Mouse (Mus musculus) layer of hippocampus, postnatal 10 days (tissue): ENCODE measurements around the gene Osbpl8. TPM values are rescaled to one million over a fixed set of nuclear protein-coding genes. Genes with fewer than 3 reads are reported as not detected.
"Not testable (repeated sequence)": the region's sequence is repeated elsewhere in the genome, so short reads cannot be mapped to it uniquely, and the experiment has no call there.

Source experiments
- DNase-seq, 2 experiments: peaks; one replicate each; pipeline ENCODE4 v3.0.0; 2021; ENCODE audit warnings: low spot score in 2 of 2
- long read RNA-seq: library from polyadenylated mRNA; stranded (forward); transcript quantifications from one replicate; pipeline ENCODE4 v2.0.0, GENCODE M21; 2023
- total RNA-seq, 2 experiments: library from RNA; stranded (reverse); gene quantifications; 2 replicates each; pipeline ENCODE4 v1.2.3; 2021

The Osbpl8 gene
- total RNA-seq = 10 to 100 TPM; 59.7 to 62.5 TPM
- long read RNA-seq, full-length matches to known transcripts = 8 of 10 reads
- long read RNA-seq, partial matches to known transcripts = 0 of 10 reads
- long read RNA-seq, other reads (novel, unspliced or antisense) = 2 of 10 reads

DNA sequence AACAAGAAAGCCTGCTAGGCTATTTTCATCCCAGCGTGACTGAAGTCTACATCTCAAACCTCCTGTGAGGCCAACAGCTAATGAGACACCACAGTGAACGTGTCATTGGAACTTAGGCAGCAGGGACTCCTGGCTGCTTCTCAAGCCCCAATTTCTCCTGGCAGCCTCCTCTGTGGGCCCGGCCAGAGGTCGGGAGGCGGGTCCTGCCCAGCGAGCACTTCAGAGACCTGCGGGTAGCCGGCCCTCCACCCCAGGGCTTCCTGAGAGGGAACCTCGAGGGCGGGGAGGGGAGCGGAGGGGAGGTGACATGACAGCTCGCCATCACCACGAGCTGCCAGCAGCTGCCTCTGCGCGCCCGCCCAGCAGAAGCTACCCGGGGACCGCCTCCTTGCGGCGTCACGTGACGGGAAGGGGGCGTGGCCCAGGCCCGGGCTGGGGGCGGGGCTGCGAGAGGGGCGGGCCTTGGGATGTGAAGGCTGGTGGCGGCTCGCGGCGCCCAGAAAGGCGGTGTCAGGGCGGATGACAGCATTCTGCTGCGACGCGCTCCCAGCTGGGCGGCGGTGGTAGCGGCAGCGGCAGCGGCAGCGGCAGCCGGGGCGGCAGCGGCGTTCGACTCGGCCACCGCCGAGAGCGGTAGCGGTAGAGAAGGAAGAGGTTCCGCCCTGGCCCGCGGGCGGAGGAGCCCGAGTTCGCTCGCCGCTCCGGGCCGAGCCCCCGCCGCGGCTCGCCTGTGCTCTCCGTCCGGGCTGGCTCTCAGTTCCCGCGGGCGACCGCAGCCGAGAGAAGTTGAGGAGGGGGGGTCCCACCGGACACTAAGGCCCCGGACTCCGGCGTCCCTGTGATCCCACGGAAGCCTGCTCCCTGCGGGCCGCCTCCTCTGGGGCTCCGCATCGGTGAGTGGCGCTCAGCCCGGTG lies at the start of gene Osbpl8:
Osbpl8 (plus strand) TSS at position 449 of the 915 bp plus-strand sequence.
- DNase-seq = peak; percentile 100

DNA sequence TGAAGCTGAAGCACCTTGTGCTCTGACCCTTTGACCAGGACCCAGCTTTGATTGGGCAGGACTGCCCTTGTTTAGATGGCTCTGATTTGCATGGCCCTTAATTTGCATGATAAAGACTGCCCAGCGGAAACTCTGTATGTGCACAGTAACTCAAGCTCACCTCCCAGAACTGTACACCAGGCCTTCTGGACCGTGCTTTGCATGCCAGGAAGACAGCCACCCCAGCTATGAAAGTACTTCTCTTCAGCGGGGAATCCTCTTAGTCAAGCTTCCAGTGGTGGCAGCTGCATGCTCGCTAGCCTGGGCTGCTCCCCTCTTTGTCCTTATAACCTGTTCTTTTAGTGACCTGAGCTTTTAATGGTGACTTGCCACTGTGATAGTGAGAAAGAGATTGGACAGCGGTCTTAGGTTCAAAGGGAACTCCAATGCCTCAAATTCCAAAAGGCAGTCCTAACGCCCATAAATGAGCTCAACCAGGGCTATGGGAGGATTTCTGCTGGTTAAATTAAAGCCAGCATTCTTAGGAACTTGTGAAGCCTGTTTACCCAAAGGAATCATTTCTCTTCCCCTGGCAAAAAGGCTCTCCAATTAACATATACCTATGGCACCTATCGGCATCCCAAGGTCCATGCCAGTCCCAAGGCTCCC lies 47.2 kb upstream of the Osbpl8 start:
- no peak for DNase-seq

DNA sequence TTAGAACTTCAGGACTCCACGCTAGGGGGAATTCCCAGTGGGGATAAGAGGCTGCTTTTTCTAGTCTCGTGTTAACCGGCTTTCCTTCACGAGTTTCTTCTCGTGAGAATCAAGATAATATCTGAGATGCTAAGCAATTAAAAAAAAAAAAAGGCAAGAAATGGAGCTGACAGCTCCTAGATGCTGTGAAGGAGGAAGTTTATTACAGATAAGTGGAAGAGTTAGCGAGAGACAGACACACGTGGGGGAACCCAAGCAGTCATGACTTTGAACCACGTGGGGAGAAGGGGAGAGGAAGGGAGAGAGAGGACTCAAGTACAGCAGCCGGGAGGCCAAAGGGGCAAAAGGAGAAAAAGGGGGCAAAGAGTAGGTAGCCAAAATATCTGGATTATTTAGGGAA lies 46.3 kb upstream of the Osbpl8 start:
- no peak for DNase-seq

DNA sequence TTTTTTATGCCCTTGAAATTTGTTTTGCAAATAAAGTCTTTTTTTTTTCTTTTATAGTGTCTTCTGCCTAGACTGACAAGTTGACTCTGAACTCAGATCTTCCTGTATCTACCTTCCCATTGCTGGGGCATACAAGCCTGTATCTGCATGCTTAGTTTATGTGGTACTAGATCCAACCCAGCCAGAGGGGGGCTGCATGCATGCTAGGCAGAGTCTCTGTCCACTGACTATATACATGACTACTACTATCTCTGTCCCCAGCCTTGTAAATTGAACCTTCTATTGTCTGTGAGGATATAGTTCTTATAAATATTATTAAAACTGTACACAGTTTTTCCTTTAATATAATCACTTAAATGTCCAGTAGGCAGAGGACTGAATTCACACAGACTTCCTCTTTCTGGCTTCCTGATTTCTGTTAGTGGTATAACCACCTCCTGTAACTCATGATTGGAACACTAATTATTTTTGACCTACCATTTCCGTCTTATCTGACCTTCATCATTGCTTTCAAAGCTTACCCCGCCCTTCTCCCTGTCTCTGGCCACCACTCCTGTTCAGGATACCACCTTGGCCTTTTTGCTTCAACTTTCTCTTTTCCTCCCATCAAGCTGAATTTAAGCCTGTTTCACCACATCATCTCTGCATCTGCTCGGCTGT lies 45.4 kb upstream of the Osbpl8 start:
- no peak for DNase-seq

DNA sequence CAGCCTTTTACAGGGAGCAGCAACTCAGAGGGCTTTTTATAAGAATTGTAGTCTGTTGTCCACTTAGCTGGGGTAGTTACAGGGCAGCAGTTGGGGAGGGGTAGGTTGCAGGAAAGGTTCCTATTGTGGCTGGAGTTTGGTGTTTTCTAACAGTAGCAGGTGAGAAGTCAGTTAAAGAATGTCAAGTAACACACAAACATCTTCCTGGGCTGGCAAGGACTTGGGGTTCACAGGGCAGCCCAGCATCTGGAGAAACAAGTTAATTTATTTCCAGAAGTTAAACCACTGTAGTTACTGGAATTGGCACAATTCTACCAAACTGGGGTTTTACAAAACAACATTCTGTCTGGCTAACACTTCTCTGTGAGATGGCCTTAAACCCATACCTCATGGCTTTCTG lies 44.8 kb upstream of the Osbpl8 start:
- DNase-seq = no peak

DNA sequence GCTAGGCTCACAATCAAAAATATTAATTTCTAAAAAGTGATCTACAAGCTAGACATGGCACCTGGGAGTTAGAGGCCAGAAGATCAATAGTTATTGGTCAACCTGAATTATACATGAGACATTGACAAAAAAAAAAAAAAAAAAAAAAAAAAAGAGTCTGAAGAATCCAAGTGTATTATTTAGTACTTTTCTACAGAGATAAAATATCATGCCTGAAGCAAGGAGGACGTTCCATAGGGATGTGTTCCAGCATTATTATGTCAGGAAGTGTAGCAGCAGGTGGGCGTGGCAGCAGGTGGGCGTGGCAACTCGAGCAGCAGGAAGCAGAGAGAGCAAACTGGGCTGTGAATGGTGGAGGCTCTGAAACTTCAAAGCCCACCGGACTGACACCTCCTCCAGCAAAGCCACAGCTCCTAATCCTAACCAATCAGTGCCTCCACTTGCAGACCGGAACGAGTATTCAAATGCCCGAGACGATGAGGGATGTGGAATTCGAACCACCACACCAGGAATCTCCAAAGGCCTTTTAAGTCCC lies 41.6 kb upstream of the Osbpl8 start:
- DNase-seq = no peak

DNA sequence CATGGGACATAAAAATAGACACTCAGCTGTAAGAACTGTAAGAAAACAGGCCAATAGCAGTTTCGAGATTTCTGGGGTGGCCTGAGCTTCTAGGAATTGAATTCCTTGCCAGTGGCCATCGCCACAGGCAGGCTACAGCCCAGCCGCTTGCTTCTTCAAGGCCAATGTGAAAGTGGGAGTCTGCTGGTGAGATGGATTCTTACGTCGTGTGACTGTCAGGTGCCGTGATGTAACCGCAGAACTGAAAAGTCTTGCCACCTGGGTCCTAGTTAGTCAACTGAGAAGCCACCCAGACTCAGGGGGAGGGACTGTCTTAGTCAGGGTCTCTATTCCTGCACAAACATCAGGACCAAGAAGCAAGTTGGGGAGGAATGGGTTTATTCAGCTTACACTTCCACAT lies 40.4 kb upstream of the Osbpl8 start:
- no peak for DNase-seq

DNA sequence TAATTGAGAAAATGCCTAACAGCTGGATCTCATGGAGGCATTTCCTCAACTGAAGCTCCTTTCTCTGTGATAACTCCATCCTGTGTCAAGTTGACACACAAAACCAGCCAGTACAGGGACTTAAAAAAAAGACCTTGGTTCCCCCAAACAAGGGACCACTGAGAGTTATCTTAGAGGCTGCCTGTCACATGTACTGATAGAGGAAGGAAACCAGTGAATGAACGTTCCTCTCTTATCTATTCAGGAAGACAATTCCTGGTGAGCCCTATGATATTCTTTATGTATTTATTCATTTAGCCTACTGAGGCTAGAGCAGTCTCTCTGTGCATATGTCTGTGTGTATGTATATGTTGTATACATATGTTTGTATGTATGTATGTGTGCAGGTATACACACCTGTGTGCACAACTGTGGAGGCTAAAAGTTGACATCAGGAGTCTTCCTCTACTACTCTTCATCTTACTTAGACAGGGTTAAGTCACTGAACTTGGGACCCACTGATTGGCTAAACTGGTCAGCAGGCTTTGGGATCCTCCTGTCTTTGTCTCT lies 39.7 kb upstream of the Osbpl8 start:
- DNase-seq = no peak

DNA sequence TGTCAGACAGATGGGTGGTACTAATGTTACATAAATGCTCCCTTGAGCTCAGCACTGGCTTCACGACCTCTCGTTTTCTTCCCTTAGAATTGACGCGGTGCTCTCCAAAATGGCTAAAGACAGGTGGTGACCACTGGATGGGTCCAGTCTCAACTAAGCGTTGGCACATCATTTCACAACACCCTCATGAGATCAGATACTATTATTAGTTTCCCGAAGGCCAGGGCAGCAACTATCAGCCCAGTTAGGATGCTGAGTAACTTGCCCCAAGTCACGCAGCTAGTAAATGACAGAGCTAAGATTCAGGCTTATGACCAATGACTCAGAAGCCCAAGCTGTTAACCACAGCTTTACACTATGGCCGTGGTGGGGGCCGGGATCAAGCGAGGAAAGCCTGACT lies 37.2 kb upstream of the Osbpl8 start:
- DNase-seq = no peak

DNA sequence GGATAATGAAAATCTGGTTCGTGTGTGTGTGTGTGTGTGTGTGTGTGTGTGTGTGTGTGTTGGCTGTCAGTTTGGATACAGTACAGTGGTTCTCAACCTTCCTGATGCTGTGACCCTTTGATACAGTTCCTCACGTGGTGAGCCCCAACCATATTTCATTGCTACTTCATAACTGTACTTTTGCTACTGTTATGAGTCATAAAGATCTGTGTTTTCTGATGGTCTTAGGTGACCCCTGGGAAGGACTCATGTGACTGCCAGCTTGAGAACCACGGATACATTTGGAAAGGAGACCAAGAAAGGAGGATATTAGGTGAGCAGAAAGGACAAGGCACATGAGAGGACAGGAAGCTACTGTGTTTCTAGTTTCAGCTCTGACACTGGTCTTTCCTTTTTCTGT lies 36.1 kb upstream of the Osbpl8 start:
- DNase-seq = no peak

DNA sequence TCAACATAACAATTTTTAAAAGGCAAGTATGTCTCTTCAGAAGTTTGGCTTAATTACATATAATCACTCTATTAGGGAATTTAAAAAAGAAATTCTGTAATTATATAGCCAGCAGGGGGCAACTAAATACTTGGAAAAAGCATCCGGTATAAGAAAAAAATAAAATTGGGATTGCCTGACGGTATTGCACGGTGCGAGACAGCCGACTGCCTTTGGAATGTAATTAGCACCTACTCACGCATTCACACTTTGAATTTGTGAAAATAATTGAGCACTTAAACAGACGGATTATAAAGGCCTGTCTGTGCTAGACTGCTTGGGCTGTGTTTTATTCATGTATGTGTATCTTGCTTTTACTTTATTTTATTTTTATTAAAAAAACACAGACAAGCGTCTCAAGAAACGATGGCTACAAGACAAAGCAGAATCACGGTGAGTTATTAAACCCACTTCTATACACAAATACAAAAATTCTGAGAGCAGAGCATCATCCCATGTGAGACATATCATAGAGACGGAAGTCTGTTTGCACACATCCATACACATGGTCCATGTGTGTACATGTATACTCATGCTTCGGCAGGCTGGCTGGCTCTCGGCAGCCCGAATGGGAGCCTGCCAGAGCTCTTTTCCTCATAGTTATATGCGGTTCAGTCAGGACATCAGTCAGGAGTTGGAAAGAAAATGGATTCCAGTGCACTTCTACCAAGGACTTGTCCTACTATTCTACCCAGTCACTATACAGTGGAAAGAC lies 34.5 kb upstream of the Osbpl8 start:
- no peak for DNase-seq

DNA sequence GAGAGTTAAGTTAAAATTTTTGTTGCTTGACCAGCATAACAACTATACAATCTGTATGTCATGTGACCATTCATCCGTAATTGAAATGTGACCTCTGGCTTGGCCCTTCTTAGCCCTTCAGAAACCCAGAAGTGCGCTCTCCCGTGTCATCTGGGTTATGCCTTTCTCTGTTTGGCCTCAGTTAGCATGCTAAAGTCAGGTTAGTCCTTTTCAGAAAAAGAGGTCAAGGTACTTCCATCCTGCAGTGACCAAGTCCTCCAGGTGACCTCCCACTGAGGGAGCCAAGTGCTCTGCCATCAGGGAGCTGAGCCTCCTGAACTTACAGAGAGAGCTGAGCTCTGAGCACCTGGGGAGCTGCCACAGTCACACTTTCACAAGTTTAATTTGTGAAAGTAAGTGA lies 33.7 kb upstream of the Osbpl8 start:
- no peak for DNase-seq

DNA sequence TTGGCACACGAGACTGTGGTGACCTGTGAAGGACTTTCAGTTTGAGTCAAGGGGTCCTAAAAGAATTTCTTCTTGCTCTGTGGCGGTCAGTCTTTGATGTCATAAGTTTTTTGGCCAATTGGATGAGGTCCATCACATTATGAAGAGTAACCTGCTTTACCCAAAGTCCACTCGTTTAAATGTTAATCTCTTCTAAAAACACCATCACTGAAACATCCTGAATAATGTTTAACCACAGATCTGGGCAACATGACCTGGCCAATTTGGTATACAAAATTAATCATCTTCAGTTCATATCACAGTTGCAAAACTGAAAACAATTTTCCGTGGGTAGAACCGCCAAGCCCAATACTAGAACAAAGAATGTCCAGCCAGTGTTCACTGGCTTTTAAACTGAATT lies 31.3 kb upstream of the Osbpl8 start:
- no peak for DNase-seq

DNA sequence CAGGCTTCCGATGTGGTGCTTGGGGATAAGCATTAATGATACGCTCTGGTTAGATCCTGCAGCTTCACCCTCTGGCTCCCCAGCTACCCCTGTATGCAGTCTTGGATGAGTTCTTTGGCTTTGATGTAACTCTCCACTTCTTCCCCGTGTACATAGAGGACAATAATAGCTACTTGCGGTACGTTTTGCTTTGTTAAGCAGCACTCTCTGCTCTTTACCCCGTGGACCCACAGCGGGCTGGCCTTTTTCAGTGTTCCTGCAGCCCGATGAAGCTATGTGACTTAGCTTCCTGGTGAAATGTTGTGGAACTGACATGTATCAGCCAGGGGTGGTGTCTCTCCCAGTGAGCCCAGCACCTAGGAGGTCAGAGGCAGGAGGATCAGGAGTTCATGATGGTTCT lies 30.6 kb upstream of the Osbpl8 start:
- DNase-seq = no peak

DNA sequence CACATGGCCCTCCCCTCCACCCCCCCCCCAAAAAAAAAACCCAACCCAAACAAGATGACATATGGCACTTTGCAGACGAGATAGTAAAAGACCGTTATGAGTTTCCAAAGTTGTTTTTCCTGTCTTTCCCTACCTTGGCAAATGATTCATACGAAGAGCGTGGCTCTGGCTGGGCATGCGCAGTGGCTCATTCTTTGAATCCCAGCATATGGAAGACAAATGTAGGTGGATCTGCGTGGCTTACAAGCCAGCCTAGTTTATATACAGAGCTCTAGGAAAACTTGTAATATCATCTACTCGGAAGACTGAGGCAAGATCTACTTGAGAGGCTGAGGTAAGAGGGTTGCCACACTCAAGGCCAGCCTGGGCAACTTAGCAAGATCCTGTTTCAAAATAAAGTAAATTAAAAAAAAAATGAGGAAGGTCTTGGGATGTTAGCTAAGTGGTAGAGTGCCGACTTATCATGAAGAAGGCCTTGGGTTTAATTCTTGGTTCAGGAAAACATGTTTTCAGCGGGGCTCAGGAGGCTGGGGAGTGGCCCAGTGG lies 30.1 kb upstream of the Osbpl8 start:
- DNase-seq = no peak

DNA sequence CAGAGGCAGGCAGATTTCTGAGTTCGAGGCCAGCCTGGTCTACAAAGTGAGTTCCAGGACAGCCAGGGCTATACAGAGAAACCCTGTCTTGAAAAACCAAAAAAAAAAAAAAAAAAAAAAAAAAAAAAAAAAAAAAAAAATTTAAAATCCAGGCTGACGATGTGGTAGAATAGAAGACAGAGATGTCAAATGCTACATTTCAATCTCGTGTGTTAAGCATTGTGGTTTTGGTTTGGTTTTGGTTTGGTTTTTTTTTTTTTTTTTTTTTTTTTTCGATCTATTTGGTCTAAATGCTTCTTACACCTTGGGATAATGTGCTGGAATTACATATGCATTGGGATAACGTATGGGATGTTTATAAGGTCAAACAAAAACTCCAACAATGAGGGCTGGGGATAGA lies 28.2 kb upstream of the Osbpl8 start:
- DNase-seq = not testable (repeated sequence)

DNA sequence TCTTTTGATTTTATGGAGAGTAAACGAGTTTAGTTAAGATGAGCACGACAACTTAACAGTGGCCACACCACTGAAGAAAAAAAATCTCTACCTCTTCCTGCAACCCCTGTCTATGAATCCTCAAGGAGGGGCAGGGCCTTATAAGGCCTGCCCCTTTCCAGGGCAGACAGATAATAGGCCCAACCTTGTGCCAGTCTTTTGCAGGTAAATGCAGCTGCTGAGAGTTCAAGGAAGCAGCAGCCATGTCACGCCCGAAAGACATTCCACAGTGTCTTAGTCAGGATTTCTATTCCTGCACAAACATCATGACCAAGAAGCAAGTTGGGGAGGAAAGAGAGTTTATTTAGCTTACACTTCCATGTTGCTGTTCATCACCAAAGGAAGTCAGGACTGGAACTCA lies 26.6 kb upstream of the Osbpl8 start:
- no peak for DNase-seq

DNA sequence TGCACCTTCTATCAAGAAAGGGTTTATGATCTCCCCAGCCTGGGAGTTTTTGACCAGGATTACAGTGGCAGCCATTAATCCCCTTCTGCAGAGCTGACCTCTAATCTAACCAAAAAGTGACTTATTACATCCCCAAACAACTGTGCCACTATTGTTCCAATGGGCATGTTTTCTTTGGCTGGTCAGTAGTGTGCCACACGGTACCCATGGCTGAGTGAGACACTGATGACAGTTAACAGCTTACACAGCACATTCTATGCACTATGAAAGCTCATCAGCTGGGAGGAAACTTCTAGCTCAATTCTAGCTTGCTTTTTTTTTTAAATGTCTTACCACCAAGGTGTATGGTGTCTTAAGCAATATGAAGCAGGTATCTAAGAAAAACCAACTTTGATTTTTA lies 25.4 kb upstream of the Osbpl8 start:
- no peak for DNase-seq

DNA sequence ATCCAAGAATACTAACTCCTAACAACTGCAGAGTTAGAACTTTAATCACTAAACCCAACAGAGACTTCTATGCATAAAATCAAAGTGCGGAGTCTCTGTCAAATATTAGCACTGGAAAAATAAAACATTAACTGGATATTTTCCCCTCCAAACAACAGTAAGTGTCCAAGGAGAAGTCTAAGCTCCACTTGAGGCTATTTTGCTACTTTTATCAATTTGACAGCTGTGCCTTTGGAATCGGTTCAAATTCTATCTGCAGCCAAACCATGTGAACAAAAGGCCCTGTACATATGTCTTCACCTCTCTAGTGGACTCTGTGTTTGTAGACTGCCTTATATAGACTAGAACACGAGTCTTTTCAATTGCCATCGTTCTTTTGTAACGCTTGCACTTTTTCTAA lies 24.7 kb upstream of the Osbpl8 start:
- DNase-seq = no peak

DNA sequence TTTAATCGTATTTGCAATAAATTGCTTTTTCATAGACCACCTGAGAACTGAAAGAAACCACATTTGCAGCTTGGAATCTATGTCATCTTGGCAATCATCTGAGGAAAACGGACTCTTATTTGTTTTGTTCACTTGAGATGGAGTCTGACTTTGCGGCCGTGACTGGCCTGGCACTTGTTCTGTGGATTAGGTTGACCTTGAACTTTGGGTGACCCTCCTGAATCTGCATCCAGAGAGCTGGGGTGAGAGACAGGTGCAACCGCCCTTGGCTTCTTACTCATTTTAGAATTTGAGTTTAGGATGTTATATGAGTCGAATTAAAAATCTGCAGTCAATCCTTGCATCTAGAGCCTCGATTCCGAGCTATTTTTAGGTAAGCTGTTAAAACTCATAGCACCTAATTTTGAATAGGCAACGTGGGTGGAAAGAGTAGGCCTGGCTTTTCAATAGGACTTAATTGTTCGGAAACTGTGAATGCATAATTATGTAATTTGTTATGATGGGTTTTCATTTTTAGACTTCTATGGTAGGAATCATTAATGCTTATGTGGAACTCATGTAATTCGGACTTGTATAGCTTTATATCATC lies 20.1 kb upstream of the Osbpl8 start:
- no peak for DNase-seq
